Mouse (Mus musculus): Measurements from ENCODE around the gene Zfp219.

DNA sequence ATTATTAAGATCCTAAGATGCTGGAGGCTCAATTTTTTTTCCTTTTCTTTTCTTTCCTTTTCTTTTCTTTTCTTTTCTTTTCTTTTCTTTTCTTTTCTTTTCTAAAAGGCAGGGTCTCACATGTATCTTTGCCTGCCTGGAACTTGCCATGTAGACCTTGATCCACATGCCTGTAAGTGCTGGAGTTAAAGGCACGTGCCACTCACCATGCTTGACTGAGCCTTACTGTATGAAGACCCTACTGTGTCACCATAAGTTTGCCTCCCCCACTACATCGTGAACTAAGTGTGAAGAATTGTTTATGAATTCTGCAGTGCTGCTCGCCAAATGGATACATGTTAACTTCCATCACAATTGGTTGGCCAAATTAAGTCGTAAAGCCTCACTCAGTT is 601 bp upstream of the Zfp219 start:
- no peak for TF ChIP-seq CTCF (IDR thresholded peaks at IDR 0.05; ENCODE audit: low read depth, low read length)
- TF ChIP-seq EP300 (IDR thresholded peaks at IDR 0.05; ENCODE audit: insufficient read depth, low read depth, low read length) = no peak
- no peak for TF ChIP-seq POLR2A (IDR thresholded peaks at IDR 0.05; ENCODE audit: insufficient read depth, low read length)

All from ES-Bruce4 (cell line).